Mouse (Mus musculus) CH12.LX (cell line): ENCODE data around the gene Dscaml1. TPM values are rescaled to one million over a fixed set of nuclear protein-coding genes. Genes with fewer than 3 reads are reported as not detected.

ENCODE experiments used
- DNase-seq: peaks from one replicate; pipeline ENCODE4 v3.0.0-alpha.2; 2013; ENCODE audit errors: extremely low read depth
- H3K27ac ChIP-seq: 2 replicates; pipeline ENCODE4 v1.5.1; 2012; ENCODE audit warnings: low read depth, mild to moderate bottlenecking, control low read depth, moderate library complexity; ENCODE audit not compliant: insufficient read depth
- H3K27me3 ChIP-seq: replicated peaks from 2 replicates; pipeline ENCODE3; 2012; ENCODE audit warnings: inconsistent platforms
- H3K36me3 ChIP-seq, 2 experiments: replicated peaks in 1 of 2; 2 replicates each; pipeline versions ENCODE3 to v1.6.1; 2012; ENCODE audit warnings: inconsistent platforms in 1 of 2, low read length in 1 of 2, mild to moderate bottlenecking in 1 of 2, mixed read lengths in 1 of 2, moderate library complexity in 1 of 2; ENCODE audit not compliant: control insufficient read depth in 1 of 2, insufficient read depth in 1 of 2
- H3K4me1 ChIP-seq, 2 experiments: 2 replicates each; pipeline ENCODE4 v1.6.1; 2012; ENCODE audit warnings: inconsistent platforms in 1 of 2, moderate library complexity in 1 of 2; ENCODE audit not compliant: insufficient read depth in 2 of 2, control insufficient read depth in 1 of 2
- H3K4me2 ChIP-seq: 2 replicates; pipeline ENCODE4 v1.6.1; 2012; ENCODE audit warnings: low read depth, mild to moderate bottlenecking, control low read depth; ENCODE audit not compliant: poor library complexity, insufficient read depth, severe bottlenecking
- H3K4me3 ChIP-seq, 3 experiments: fragments of 150-350 bp in 1 of 3; sonication (generic) in 1 of 3; replicated peaks in 1 of 3; 2 replicates each; pipeline versions ENCODE3 to v1.5.1; 2011 to 2012; ENCODE audit warnings: low read depth in 2 of 3, low read length in 2 of 3, mild to moderate bottlenecking in 2 of 3, moderate library complexity in 2 of 3, control low read depth in 1 of 3, improper control_type of control experiment in 1 of 3, inconsistent platforms in 1 of 3, mixed read lengths in 1 of 3; ENCODE audit not compliant: poor library complexity in 1 of 3
- H3K79me2 ChIP-seq: replicated peaks from 2 replicates; pipeline ENCODE4 v1.6.1; 2012; ENCODE audit warnings: mild to moderate bottlenecking, moderate library complexity; ENCODE audit not compliant: control insufficient read depth, poor library complexity, insufficient read depth, severe bottlenecking; ENCODE audit errors: extremely low read depth
- H3K9ac ChIP-seq: 2 replicates; pipeline ENCODE4 v1.6.1; 2012; ENCODE audit warnings: low read depth, mild to moderate bottlenecking, control low read depth, moderate library complexity; ENCODE audit not compliant: insufficient read depth
- H3K9me3 ChIP-seq: replicated peaks from 2 replicates; pipeline ENCODE3; 2012; ENCODE audit warnings: low read length, inconsistent platforms, mixed read lengths
- BHLHE40 ChIP-seq: IDR thresholded peaks from 2 replicates; pipeline ENCODE4 v1.6.1; 2011; ENCODE audit warnings: mild to moderate bottlenecking, low read depth, low read length, improper control_type of control experiment
- CHD2 ChIP-seq: IDR thresholded peaks from 2 replicates; pipeline ENCODE4 v1.6.1; 2011; ENCODE audit warnings: low read length, improper control_type of control experiment
- CTCF ChIP-seq, 2 experiments: IDR thresholded peaks in 1 of 2; conservative IDR thresholded peaks in 1 of 2; 2 replicates each; pipeline ENCODE4 v1.5.1; 2011 to 2012; ENCODE audit warnings: low read depth in 2 of 2, low read length in 2 of 2, improper control_type of control experiment in 1 of 2, inconsistent platforms in 1 of 2, mild to moderate bottlenecking in 1 of 2, moderate library complexity in 1 of 2
- ELF1 ChIP-seq: IDR thresholded peaks from 2 replicates; pipeline ENCODE4 v1.6.1; 2014; ENCODE audit warnings: low read depth, mild to moderate bottlenecking, inconsistent platforms, low read length, improper control_type of control experiment
- IRF4 ChIP-seq: IDR thresholded peaks from 2 replicates; pipeline ENCODE4 v1.6.1; 2014; ENCODE audit warnings: low read depth, mild to moderate bottlenecking, inconsistent platforms, low read length, improper control_type of control experiment
- JUND ChIP-seq: conservative IDR thresholded peaks from 2 replicates; pipeline ENCODE4 v1.6.1; 2011; ENCODE audit warnings: low read depth, low read length, improper control_type of control experiment
- MAX ChIP-seq: IDR thresholded peaks from 2 replicates; pipeline ENCODE4 v1.6.1; 2011; ENCODE audit warnings: low read length, improper control_type of control experiment
- MYC ChIP-seq: IDR thresholded peaks from 2 replicates; pipeline ENCODE4 v1.6.1; 2011; ENCODE audit warnings: low read depth, mild to moderate bottlenecking, improper control_type of control experiment, low read length
- NRF1 ChIP-seq: IDR thresholded peaks from 2 replicates; pipeline ENCODE4 v1.6.1; 2014; ENCODE audit warnings: low read depth, mild to moderate bottlenecking, inconsistent platforms, low read length, improper control_type of control experiment, moderate library complexity
- PAX5 ChIP-seq: IDR thresholded peaks from 2 replicates; pipeline ENCODE4 v1.6.1; 2012; ENCODE audit warnings: low read length, inconsistent platforms, mixed read lengths
- SIN3A ChIP-seq: IDR thresholded peaks from 2 replicates; pipeline ENCODE4 v1.6.1; 2012; ENCODE audit warnings: low read length, improper control_type of control experiment, inconsistent platforms
- UBTF ChIP-seq: IDR thresholded peaks from 2 replicates; pipeline ENCODE4 v1.6.1; 2012; ENCODE audit warnings: low read depth, mild to moderate bottlenecking, inconsistent platforms, low read length, improper control_type of control experiment, moderate library complexity
- USF1 ChIP-seq: IDR thresholded peaks from 2 replicates; pipeline ENCODE4 v1.6.1; 2014; ENCODE audit warnings: low read depth, mild to moderate bottlenecking, inconsistent platforms, low read length, improper control_type of control experiment
- USF2 ChIP-seq: conservative IDR thresholded peaks from 2 replicates; pipeline ENCODE4 v1.6.1; 2011; ENCODE audit warnings: low read depth, low read length, improper control_type of control experiment
- ZC3H11A ChIP-seq: IDR thresholded peaks from 2 replicates; pipeline ENCODE4 v1.6.1; 2012; ENCODE audit warnings: low read depth, mild to moderate bottlenecking, inconsistent platforms, low read length, improper control_type of control experiment
- ZNF384 ChIP-seq: IDR thresholded peaks from 2 replicates; pipeline ENCODE4 v1.6.1; 2012; ENCODE audit warnings: low read depth, low read length, improper control_type of control experiment, inconsistent platforms
- dilution Hi-C: fragments of 300-500 bp; cut with MboI; formaldehyde crosslinking; loops from 2 replicates; pipeline ENCODE4 v1.14.3; 2020; ENCODE audit warnings: low sequenced_read_pairs; ENCODE audit not compliant: extremely low pct_unique_long_range_greater_than_20kb, extremely low pct_ligation_motif_present
- in situ Hi-C: fragments of 300-500 bp; cut with MboI; formaldehyde crosslinking; loops from 3 replicates; pipeline ENCODE4 v1.14.3; 2019; ENCODE audit warnings: low sequenced_read_pairs, low pct_ligation_motif_present, low pct_unique_long_range_greater_than_20kb, mixed read lengths
- polyA plus RNA-seq: library from polyadenylated mRNA; unstranded; fragments of >175 nt; gene quantifications from 2 replicates; pipeline ENCODE4 v1.2.1, GENCODE M21; 2012; ENCODE audit warnings: low read depth; ENCODE audit not compliant: insufficient read length
- total RNA-seq, 2 experiments: library from RNA; depleted of rRNA; stranded (reverse); fragments of 300-350 nt in 1 of 2; fragments of >200 nt in 1 of 2; gene quantifications; 2 replicates each; pipeline ENCODE4 v1.2.3; 2012 to 2014

Gene Dscaml1
- total and polyA plus RNA-seq, 3 experiments, result not detected

GRCm38 (mm10) chr9:45682461-45682998 is 256.1 kb downstream of the Dscaml1 start:
- peaks cover 96% of the 10 kb centered on the region for H3K27me3 ChIP-seq
- H3K4me1 ChIP-seq, result no peaks in the 10 kb centered on the region

GRCm38 (mm10) chr9:45693424-45694237 is 267.2 kb downstream of the Dscaml1 start:
- H3K27me3 ChIP-seq, result peaks cover 96% of the 10 kb centered on the region
- no peak overlapping the region for H3K9ac ChIP-seq
- H3K4me2 ChIP-seq, result no peak overlapping the region
- no peak overlapping the region for H3K4me3 ChIP-seq
- dilution Hi-C loops, result no loop called here
- H3K4me1 ChIP-seq, result no peaks in the 10 kb centered on the region; a peak in 1 of 4 replicates
- H3K79me2 ChIP-seq, result no peaks in the 10 kb centered on the region
- no peaks in the 10 kb centered on the region for H3K9me3 ChIP-seq
- in situ Hi-C loops, result no loop called here
- no peaks in the 10 kb centered on the region for H3K36me3 ChIP-seq
- H3K27ac ChIP-seq, result no peak overlapping the region
- no peak for DNase-seq
- no peak for TF ChIP-seq CHD2
- no peak for TF ChIP-seq ELF1
- TF ChIP-seq ZC3H11A, result no peak
- TF ChIP-seq JUND, result no peak
- TF ChIP-seq NRF1, result no peak
- TF ChIP-seq USF1, result no peak
- no peak for TF ChIP-seq ZNF384
- no peak for TF ChIP-seq SIN3A
- no peak for TF ChIP-seq PAX5
- no peak for TF ChIP-seq IRF4
- no peak for TF ChIP-seq MAX
- no peak for TF ChIP-seq UBTF
- no peak for TF ChIP-seq MYC
- TF ChIP-seq USF2, result no peak

More at GRCm38 (mm10) chr9:45682461-45682998, 256.1 kb downstream of the Dscaml1 start:
- in situ Hi-C loops, result no loop called here
- no peaks in the 10 kb centered on the region for H3K36me3 ChIP-seq
- H3K9me3 ChIP-seq, result no peaks in the 10 kb centered on the region
- H3K9ac ChIP-seq, result no peak overlapping the region
- H3K4me3 ChIP-seq, result no peak overlapping the region
- no peak overlapping the region for H3K4me2 ChIP-seq
- H3K27ac ChIP-seq, result no peak overlapping the region
- no peak for DNase-seq
- TF ChIP-seq BHLHE40 (no peak), CTCF (conservative IDR thresholded peaks at IDR 0.05 in 1 of 2, IDR thresholded peaks at IDR 0.05 in 1 of 2; ENCODE audit: low read depth in 2 of 2, low read length in 2 of 2) (peak in 1 of 2 experiments; percentile 31; a peak in 2 of 4 replicates), SIN3A (no peak)
- TF ChIP-seq, all 38 proteins: peak for 1
- H3K79me2 ChIP-seq, result no peaks in the 10 kb centered on the region
- dilution Hi-C loops, result no loop called here
